Mouse (Mus musculus) left cerebral cortex, adult 11 months (tissue): ENCODE data around the gene Ifit3b.
"Not testable (repeated sequence)": the region's sequence is repeated elsewhere in the genome, so short reads cannot be mapped to it uniquely, and the experiment has no call there.

Experiments
- DNase-seq: peaks from one replicate; pipeline ENCODE4 v3.0.0; 2022; ENCODE audit warnings: low spot score

Gene Ifit3b

DNA sequence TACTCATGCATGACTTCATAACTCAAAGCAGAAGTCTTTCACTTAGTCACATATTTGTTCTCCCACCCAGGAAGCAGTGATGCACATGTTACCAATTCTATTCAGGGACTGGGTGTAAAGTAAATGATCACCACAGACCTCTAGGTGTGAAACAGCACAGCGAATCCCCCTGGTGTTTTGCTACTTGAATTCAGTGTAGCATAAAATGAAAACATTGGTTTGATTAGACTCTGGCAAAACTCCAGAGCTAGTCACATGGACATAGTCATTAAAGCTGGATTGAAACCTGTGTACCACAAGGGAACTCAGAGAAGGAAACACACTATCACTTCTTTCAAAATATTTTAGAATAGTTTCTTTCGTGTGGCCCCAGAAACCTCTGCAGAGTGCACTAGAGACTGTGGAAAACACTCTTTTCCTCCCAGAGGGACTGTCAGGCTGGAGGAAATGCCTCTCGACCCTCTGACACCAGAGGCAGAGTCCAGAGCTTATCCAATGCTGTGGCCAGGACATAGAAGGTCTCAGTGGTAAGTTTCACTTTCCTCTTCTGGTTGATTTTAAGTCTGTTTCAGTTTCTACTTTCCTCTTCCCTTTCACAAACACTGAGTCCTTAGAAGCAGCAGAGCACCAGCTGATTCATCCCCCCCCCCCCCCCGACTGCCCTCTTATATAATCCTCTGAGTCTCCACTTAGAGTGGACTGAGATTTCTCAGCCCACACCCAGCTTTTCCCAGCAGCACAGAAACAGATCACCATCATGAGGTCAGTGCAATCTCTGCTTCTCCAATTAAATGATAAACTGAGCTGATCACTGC, at the start of gene Ifit3b:
Ifit3b (plus strand) TSS at position 734 of the 815 bp plus-strand sequence.
- DNase-seq, result not testable (repeated sequence)

- DNase-seq, result no peak
These were observed 45.2 kb upstream of the Ifit3b start for GRCm38 (mm10) chr19:34562556-34562955.

DNA sequence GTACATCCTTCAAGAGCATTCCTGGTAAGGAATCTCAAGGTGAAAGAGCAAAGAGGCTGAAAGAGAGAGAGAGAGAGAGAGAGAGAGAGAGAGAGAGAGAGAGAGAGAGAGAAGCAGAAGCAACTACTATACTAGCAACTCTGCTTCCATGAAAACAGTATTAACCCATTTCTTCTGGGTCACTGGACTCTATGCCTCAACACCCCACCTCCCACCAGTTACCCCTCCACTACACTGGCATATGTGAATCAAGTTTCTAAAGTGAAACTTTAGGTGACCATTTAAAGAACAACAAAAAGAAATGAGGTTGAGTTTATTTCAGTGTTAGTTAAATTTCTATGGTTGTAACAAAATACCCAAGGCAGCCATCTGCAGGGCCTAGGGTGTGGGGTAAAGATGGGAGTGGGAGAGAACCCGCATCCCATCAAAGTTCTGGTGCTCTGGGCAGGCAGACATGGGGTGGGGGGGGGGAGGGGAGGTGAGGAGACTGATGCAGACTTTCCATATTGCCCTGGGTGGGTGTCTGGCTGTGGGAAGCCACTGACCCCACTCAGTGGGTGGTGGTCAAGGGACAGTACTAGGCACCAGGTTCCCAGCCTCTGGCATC, 41.5 kb upstream of the Ifit3b start:
- no peak for DNase-seq

DNA sequence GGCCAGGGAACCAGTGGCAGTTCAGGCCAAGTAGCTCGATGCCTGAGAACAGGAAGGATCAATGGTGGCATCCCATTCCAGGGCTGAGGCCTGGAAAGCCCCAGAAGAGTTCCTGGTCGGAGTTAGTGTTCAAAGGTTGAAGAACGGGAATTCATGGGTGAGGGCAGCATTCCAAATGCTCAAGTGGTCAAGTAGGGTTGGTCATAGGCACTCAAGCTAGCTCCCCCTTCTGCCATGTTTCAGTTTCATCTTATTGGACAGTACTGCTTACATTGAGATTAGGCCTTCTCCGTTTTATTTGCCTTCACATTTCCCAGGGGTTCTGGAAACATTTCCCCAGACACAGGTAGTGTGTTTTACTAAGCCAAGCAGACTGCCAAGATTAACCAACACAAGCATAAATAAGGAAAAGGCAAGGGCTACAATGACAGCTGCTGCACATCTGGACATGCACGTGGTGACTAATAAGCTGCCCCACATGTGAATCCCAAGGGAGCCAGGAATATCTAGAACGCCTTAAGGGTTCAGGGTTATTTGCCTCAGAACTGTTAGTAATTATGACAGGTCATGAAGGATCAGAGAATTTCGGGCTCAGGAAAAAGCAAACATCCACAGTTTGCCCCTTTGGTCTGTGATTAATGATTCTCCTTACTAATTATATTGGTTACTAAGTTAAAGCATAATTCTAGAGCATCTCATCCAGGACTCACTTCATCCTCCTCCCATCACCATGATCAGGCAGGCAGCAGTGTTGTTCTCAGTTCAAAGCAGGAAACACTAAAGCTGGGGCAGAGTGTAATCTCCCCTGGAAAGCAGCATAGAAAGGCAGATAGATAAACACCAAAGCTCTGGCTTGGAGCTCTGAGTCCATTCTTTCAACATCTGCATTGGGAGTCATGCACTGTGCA, 38.5 kb upstream of the Ifit3b start:
- no peak for DNase-seq

DNA sequence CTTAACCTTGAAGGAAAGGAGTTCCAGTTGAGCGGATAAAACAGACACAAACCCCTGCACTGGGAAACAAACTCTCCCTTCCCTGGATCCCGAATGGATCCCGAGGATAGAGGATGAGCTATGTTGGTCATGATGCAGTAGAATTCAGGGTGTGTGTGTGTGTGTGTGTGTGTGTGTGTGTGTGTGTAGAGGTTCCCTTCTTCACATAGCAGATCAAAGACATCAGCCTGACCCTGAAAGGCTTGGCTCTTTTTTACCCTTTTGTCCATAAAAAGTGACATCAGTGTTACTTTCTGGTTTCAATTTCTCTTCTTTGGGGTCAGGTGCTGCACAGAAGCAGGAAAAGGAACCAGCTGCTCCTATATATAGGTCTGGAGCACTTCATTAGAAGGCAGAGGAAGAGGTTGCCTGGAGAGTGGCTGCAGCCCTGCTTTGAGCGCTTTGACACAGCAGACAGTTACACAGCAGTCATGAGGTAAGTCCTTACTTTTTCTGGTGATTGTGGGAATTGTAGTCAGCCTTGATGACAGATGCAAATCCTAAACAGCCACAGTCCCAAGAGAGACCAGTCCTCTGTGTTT, 37.8 kb upstream of the Ifit3b start:
- DNase-seq, result no peak

DNA sequence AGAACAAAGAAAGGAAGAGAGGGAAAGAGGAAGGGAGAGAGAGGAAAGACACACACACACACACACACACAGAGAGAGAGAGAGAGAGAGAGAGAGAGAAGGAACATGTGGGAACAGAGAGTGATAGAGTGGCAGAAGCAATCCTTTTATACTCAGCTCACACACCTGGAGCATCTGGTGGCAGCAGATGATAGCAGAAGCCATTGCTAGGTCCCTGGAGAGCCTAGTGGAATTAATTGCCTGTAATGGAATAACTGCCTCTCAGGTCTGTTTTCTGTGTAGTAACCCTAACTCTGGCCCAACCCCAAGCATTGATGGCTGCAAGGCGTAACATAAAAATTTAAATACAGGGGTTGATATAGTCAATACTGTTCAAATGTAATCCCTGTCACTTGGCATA, 36.7 kb upstream of the Ifit3b start:
- no peak for DNase-seq

GRCm38 (mm10) chr19:34573650-34574049, 34.1 kb upstream of the Ifit3b start:
- no peak for DNase-seq

- no peak for DNase-seq
These were observed 30.6 kb upstream of the Ifit3b start for GRCm38 (mm10) chr19:34577121-34577520.

- not testable (repeated sequence) for DNase-seq
These were observed 25.1 kb upstream of the Ifit3b start for GRCm38 (mm10) chr19:34582696-34583095.

DNA sequence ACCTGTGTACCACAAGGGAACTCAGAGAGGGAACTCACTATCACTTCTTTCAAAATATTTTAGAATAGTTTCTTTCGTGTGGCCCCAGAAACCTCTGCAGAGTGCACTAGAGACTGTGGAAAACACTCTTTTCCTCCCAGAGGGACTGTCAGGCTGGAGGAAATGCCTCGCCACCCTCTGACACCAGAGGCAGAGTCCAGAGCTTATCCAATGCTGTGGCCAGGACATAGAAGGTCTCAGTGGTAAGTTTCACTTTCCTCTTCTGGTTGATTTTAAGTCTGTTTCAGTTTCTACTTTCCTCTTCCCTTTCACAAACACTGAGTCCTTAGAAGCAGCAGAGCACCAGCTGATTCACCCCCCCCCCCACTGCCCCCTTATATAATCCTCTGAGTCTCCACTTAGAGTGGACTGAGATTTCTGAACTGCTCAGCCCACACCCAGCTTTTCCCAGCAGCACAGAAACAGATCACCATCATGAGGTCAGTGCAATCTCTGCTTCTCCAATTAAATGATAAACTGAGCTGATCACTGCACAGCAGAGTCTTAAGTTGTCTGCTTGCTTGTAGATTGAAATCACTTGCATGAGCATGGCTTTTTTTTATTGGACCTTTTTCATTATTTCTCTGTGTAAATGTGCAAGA, 24.5 kb upstream of the Ifit3b start, which contains the start of gene Ifit3:
Ifit3 (plus strand) TSS at position 406 of the 641 bp plus-strand sequence.
- DNase-seq, result not testable (repeated sequence)

DNA sequence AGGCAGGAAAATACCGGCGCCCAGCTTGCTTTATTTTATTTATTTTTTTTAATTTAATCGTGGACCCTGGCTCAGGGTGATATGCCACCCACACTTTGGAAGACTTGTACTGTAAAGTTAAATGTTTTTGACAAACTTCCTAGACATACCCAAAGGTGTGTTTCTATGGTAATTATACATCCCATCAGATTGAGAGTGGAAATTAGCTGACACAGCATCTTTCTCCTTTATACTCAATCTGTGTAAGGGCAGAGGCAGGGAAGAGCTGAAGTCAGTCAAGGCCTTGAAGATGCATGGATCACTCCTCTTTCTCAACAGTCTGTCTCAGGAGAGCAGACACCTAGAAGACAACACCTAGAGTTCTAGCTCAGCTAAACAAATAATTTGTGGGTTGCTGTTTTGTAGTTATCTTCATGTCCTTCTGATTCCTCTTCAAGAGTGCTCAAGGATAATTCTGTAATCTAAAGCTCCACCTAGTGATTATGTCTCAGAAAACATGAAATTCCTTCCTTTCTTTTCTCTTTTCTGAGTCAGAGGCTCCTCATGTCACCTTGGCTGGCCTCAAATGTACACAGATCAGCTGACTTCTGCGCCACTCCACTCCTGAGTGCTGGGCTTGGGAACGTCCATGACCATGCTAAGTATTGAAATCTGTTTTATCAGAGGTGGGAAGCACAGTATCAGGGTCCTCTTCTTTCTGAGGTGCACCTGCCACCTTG, 21.9 kb upstream of the Ifit3b start:
- DNase-seq, result not testable (repeated sequence)

GRCm38 (mm10) chr19:34587898-34588692, 19.7 kb upstream of the Ifit3b start:
- DNase-seq, result not testable (repeated sequence)

- DNase-seq, result no peak
These were observed 18.8 kb upstream of the Ifit3b start for GRCm38 (mm10) chr19:34588959-34589358.

- DNase-seq, result no peak
These were observed 14.3 kb upstream of the Ifit3b start for GRCm38 (mm10) chr19:34593456-34593855.

- not testable (repeated sequence) for DNase-seq
These were observed 13.2 kb upstream of the Ifit3b start for GRCm38 (mm10) chr19:34594523-34594922.

DNA sequence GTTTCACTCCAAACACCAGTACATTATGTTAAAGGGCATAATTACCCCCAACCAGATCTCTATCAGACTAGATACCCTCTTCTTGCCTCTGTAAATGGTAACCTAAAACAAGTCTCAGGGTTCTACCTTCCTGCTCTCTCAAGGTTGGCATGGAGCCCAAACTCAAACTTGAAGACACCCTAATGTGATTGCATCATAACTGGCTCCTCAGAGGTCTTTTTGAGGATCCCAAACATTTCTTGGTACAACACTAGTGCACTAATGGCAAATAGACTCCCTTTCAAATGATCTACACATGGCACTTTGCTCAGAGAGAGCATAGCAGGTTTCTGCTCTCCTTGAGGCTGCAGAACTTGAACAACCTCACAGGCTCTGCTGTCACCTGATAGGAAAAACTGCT, 11.0 kb upstream of the Ifit3b start:
- DNase-seq, result no peak

DNA sequence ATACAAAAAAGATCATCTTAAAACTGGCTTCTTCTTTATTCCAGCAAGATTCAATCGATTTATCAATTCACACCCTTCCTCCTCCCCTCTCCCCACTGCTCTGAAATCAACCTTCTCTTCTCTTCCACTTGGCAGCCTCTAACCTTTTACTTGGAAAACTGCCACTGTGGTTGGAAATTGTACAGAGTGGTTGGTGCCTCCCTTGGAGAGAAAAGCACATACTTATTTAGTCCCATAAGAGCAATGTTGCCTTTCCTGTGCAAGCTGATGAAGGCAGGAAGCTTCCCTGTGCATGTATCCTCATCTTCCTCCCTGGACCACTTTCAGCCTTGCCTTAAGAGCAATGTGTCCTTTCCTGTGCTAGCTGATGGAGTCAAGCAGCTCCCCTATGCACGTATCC, 9.4 kb upstream of the Ifit3b start:
- no peak for DNase-seq

DNA sequence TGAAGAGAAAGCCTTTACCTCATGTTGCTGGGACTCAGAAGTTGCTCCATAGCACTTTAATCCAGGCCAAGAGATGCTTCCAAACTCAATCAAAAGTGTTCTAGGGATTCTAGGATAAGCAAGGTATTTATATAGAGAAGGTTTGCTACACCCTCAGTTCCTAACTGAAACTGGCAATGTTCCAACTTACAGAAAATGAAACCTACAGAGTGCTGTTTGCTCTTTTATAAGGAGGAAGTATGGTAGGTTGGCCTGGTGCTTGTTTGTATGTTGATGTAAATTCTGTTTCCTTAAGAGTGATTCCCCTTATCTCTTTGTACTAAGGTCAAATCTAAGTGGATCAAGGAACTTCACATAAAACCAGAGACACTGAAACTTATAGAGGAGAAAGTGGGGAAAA, 8.5 kb upstream of the Ifit3b start:
- not testable (repeated sequence) for DNase-seq

GRCm38 (mm10) chr19:34601888-34602287, 5.9 kb upstream of the Ifit3b start, which contains the start of gene Ifit1bl1:
Ifit1bl1 (minus strand) TSS chr19:34601956.
- not testable (repeated sequence) for DNase-seq

GRCm38 (mm10) chr19:34605472-34605871, 2.3 kb upstream of the Ifit3b start:
- no peak for DNase-seq
